Mouse (Mus musculus): ENCODE results near the gene Camta1. TPM values are rescaled to one million over a fixed set of nuclear protein-coding genes. Genes with fewer than 3 reads are reported as not detected.

Gene Camta1
- polyA plus RNA-seq, 1 experiment = 27.1 TPM

DNA sequence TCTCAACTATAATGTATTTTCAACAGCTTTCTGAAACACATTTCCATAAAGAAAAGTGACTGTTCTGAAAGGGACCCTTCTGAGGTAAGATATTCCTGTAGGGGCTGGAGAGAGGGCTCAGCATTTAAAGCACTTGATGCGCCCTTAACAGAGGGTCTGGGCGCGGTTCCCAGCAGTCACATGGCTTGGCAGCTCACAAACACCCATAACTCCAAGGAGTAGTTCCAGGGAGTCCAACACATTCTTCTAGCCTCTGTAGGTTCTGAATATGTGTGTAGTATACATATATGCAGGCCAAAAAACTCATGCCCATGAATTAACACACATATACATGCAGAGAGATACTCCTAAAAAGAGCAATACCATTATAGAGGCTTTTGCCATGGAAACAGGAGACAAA is 333.9 kb downstream of the Camta1 start:
- no peak overlapping the region for H3K4me3 ChIP-seq (ENCODE audit: control insufficient read depth, insufficient read depth, low read length)
- H3K27me3 ChIP-seq (ENCODE audit: control insufficient read depth, insufficient read depth, low read length) = no peaks in the 10 kb centered on the region
- no peak for DNase-seq
- no peaks in the 10 kb centered on the region for H3K4me1 ChIP-seq (replicated peaks; ENCODE audit: control insufficient read depth, insufficient read depth, low read length)
- H3K27ac ChIP-seq (ENCODE audit: control insufficient read depth, insufficient read depth, low read length) = no peak overlapping the region
- no peaks in the 10 kb centered on the region for H3K36me3 ChIP-seq (ENCODE audit: control insufficient read depth, insufficient read depth, low read length)
- TF ChIP-seq POLR2A (IDR thresholded peaks at IDR 0.05; ENCODE audit: control insufficient read depth, extremely low read depth, insufficient read depth, low read length, poor library complexity) = no peak
- TF ChIP-seq CTCF (IDR thresholded peaks at IDR 0.05; ENCODE audit: borderline replicate concordance, control insufficient read depth, extremely low read depth, insufficient read depth, low read length, poor library complexity) = no peak
- 95% methylated on average over 3 of the region's 3 CpGs for WGBS

DNA sequence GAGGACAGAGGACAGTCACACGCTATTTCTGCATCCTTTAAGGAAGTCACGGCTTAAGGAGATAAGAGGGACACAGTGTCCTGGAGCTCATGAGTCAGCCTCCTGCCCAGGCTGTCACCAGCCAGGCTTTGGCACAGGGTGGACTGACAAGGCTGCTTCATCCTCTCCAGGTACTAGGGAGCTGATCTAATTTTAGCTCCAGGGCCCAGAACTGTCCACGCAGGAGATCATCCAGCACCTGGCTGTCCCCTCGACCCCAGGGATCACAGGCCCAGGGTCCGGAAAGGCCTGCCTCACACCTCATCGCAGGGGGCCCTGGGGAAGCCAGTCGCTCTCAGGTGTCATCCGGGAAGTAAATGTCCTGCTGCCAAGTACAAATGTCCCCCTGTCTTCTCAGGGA is 341.6 kb downstream of the Camta1 start:
- WGBS = 50% methylated on average over 8 of the region's 8 CpGs
- Histone ChIP-seq H3K4me3 (ENCODE audit: control insufficient read depth, insufficient read depth, low read length) (no peak overlapping the region), H3K4me1 (replicated peaks; ENCODE audit: control insufficient read depth, insufficient read depth, low read length) (no peaks in the 10 kb centered on the region), H3K27me3 (ENCODE audit: control insufficient read depth, insufficient read depth, low read length) (no peaks in the 10 kb centered on the region), H3K36me3 (ENCODE audit: control insufficient read depth, insufficient read depth, low read length) (no peaks in the 10 kb centered on the region), H3K27ac (ENCODE audit: control insufficient read depth, insufficient read depth, low read length) (no peak overlapping the region)
- no peak for DNase-seq
- no peak for TF ChIP-seq POLR2A (IDR thresholded peaks at IDR 0.05; ENCODE audit: control insufficient read depth, extremely low read depth, insufficient read depth, low read length, poor library complexity)
- TF ChIP-seq CTCF (IDR thresholded peaks at IDR 0.05; ENCODE audit: borderline replicate concordance, control insufficient read depth, extremely low read depth, insufficient read depth, low read length, poor library complexity) = no peak

DNA sequence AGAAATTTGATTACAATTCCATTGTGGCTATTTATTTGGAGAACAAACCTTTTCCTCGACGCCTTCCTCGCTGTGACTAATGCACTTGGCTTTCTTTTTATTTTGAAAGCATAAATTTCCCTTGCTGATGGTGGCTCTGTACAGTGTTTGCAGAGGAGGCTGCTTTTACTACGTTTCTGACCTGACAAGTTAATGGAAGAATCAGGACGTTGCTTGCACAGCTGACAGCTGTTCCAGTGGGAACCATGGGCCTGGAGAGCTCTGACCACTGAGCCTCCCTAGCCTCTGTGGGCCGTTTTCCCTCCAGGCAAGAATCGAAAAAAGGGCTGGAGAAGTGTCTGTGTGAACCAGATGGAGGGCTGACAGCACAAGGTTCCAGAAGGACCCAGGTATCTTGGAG is 342.7 kb downstream of the Camta1 start:
- no peak for TF ChIP-seq CTCF (IDR thresholded peaks at IDR 0.05; ENCODE audit: borderline replicate concordance, control insufficient read depth, extremely low read depth, insufficient read depth, low read length, poor library complexity)
- TF ChIP-seq POLR2A (IDR thresholded peaks at IDR 0.05; ENCODE audit: control insufficient read depth, extremely low read depth, insufficient read depth, low read length, poor library complexity) = no peak
- 84% methylated on average over 7 of the region's 7 CpGs for WGBS
- no peak for DNase-seq

DNA sequence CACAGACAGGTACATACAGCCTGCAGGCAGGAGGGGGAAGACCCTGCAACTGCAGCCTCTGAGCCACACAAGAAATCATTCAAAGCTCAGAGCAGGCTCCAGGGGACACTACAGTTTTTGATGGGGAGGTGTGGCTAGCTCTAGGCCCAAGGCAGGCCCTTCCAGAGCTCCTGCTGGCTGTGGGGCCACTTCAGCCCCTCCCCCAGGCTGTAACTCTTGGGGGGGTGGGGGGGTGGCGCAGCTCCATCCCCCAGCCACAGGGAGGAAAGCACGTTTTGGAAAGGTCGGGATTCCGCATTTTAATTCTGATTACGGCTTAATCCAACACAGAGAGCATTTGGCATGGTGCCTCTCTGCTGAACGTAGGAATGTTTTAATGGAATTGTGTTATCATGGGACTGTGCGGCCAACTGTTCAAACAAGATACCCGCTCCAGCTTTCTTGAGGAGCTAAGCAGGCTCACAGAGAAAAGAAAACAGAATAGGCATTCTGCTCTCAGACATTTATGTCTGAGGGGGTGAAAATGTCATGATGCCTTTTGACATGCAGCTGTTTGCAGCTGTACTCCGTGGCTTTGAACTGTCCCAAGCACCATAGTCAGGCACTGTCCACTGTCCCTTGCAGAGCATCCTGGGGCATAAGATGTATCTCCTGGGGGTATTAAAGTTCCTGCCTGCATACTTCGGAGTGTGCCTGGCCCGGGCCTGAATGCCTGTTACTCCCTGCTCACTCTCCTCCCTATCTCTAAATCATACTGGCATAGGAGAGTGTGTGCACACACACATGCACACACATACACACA is 344.5 kb downstream of the Camta1 start:
- H3K4me1 ChIP-seq (replicated peaks; ENCODE audit: control insufficient read depth, insufficient read depth, low read length) = no peaks in the 10 kb centered on the region

More for the DNA sequence above, 342.7 kb downstream of the Camta1 start:
- no peak overlapping the region for H3K4me3 ChIP-seq (ENCODE audit: control insufficient read depth, insufficient read depth, low read length)
- no peak overlapping the region for H3K27ac ChIP-seq (ENCODE audit: control insufficient read depth, insufficient read depth, low read length)
- no peaks in the 10 kb centered on the region for H3K27me3 ChIP-seq (ENCODE audit: control insufficient read depth, insufficient read depth, low read length)
- no peaks in the 10 kb centered on the region for H3K4me1 ChIP-seq (replicated peaks; ENCODE audit: control insufficient read depth, insufficient read depth, low read length)
- no peaks in the 10 kb centered on the region for H3K36me3 ChIP-seq (ENCODE audit: control insufficient read depth, insufficient read depth, low read length)

GRCm38 (mm10) chr4:151515316-151515715 is 346.4 kb downstream of the Camta1 start:
- DNase-seq = no peak
- 95% methylated on average over 5 of the region's 5 CpGs for WGBS
- H3K36me3 ChIP-seq (ENCODE audit: control insufficient read depth, insufficient read depth, low read length) = no peaks in the 10 kb centered on the region
- H3K27ac ChIP-seq (ENCODE audit: control insufficient read depth, insufficient read depth, low read length) = no peak overlapping the region
- H3K27me3 ChIP-seq (ENCODE audit: control insufficient read depth, insufficient read depth, low read length) = no peaks in the 10 kb centered on the region
- TF ChIP-seq POLR2A (IDR thresholded peaks at IDR 0.05; ENCODE audit: control insufficient read depth, extremely low read depth, insufficient read depth, low read length, poor library complexity) (no peak), CTCF (IDR thresholded peaks at IDR 0.05; ENCODE audit: borderline replicate concordance, control insufficient read depth, extremely low read depth, insufficient read depth, low read length, poor library complexity) (no peak)
- no peak overlapping the region for H3K4me3 ChIP-seq (ENCODE audit: control insufficient read depth, insufficient read depth, low read length)
- no peaks in the 10 kb centered on the region for H3K4me1 ChIP-seq (replicated peaks; ENCODE audit: control insufficient read depth, insufficient read depth, low read length)

More for the DNA sequence above, 344.5 kb downstream of the Camta1 start:
- Histone ChIP-seq H3K4me3 (ENCODE audit: control insufficient read depth, insufficient read depth, low read length) (no peak overlapping the region), H3K36me3 (ENCODE audit: control insufficient read depth, insufficient read depth, low read length) (no peaks in the 10 kb centered on the region), H3K27me3 (ENCODE audit: control insufficient read depth, insufficient read depth, low read length) (no peaks in the 10 kb centered on the region), H3K27ac (ENCODE audit: control insufficient read depth, insufficient read depth, low read length) (no peak overlapping the region)
- no peak for DNase-seq
- no peak for TF ChIP-seq CTCF (IDR thresholded peaks at IDR 0.05; ENCODE audit: borderline replicate concordance, control insufficient read depth, extremely low read depth, insufficient read depth, low read length, poor library complexity)
- TF ChIP-seq POLR2A (IDR thresholded peaks at IDR 0.05; ENCODE audit: control insufficient read depth, extremely low read depth, insufficient read depth, low read length, poor library complexity) = no peak
- 74% methylated on average over 11 of the region's 11 CpGs for WGBS

- Histone ChIP-seq H3K36me3 (ENCODE audit: control insufficient read depth, insufficient read depth, low read length) (no peaks in the 10 kb centered on the region), H3K27ac (ENCODE audit: control insufficient read depth, insufficient read depth, low read length) (no peak overlapping the region), H3K4me3 (ENCODE audit: control insufficient read depth, insufficient read depth, low read length) (no peak overlapping the region), H3K4me1 (replicated peaks; ENCODE audit: control insufficient read depth, insufficient read depth, low read length) (no peaks in the 10 kb centered on the region), H3K27me3 (ENCODE audit: control insufficient read depth, insufficient read depth, low read length) (no peaks in the 10 kb centered on the region)
- TF ChIP-seq CTCF (IDR thresholded peaks at IDR 0.05; ENCODE audit: borderline replicate concordance, control insufficient read depth, extremely low read depth, insufficient read depth, low read length, poor library complexity) (no peak), POLR2A (IDR thresholded peaks at IDR 0.05; ENCODE audit: control insufficient read depth, extremely low read depth, insufficient read depth, low read length, poor library complexity) (no peak)
- no peak for DNase-seq
- WGBS = 91% methylated on average over 4 of the region's 4 CpGs
Measured at GRCm38 (mm10) chr4:151511092-151511491, 350.6 kb downstream of the Camta1 start.
